Mouse (Mus musculus) cortical plate, adult 2 months (tissue): ENCODE results near the gene Polrmt. TPM values are rescaled to one million over a fixed set of nuclear protein-coding genes. Genes with fewer than 3 reads are reported as not detected.

Source experiments
- H3K27ac ChIP-seq: fragments of 200-500 bp; 2 replicates; pipeline ENCODE4 v1.5.1; 2012; ENCODE audit warnings: low read length, control low read depth, inconsistent platforms; ENCODE audit not compliant: insufficient read depth
- H3K4me1 ChIP-seq: fragments of 200-500 bp; 2 replicates; pipeline ENCODE4 v1.6.1; 2011; ENCODE audit warnings: low read length; ENCODE audit not compliant: control insufficient read depth, insufficient read depth
- H3K4me3 ChIP-seq: fragments of 200-500 bp; 2 replicates; pipeline ENCODE4 v1.5.1; 2011; ENCODE audit warnings: mild to moderate bottlenecking, low read length, control low read depth; ENCODE audit not compliant: insufficient read depth
- CTCF ChIP-seq: fragments of 200-500 bp; IDR thresholded peaks from 2 replicates; pipeline ENCODE4 v1.5.1; 2011; ENCODE audit warnings: mild to moderate bottlenecking, control low read depth, low read length; ENCODE audit not compliant: insufficient read depth; ENCODE audit errors: extremely low read depth
- POLR2A ChIP-seq: fragments of 200-500 bp; IDR thresholded peaks from 2 replicates; pipeline ENCODE4 v1.6.1; 2011; ENCODE audit warnings: mild to moderate bottlenecking, low read length, control low read depth; ENCODE audit not compliant: insufficient read depth; ENCODE audit errors: extremely low read depth
- polyA plus RNA-seq: library from polyadenylated mRNA; depleted of rRNA; stranded (reverse); fragments of >200 nt; gene quantifications from 2 replicates; pipeline ENCODE4 v1.2.3, GENCODE M21; 2012

The Polrmt gene
- polyA plus RNA-seq, 1 experiment: 51.6 TPM

GRCm38 (mm10) chr10:79716254-79716987, 30.0 kb downstream of the Polrmt start, which contains the start of gene Hcn2:
Hcn2 (plus strand) TSS chr10:79716634.
- Histone ChIP-seq H3K4me1 (peaks cover 6% of the 10 kb centered on the region; the same call in 1 of the 2 replicates), H3K27ac (peak within 1 kb of the TSS; percentile 83), H3K4me3 (peak within 1 kb of the TSS; percentile 63)
- peak; percentile 36; the same call in 1 of the 2 replicates for TF ChIP-seq POLR2A
- TF ChIP-seq CTCF: no peak

GRCm38 (mm10) chr10:79714996-79715395, 31.4 kb downstream of the Polrmt start:
- H3K27ac ChIP-seq: no peak overlapping the region
- H3K4me3 ChIP-seq: no peak overlapping the region
- TF ChIP-seq CTCF (no peak), POLR2A (no peak)
- peaks cover 6% of the 10 kb centered on the region; the same call in 1 of the 2 replicates for H3K4me1 ChIP-seq

GRCm38 (mm10) chr10:79713163-79713562, 33.2 kb downstream of the Polrmt start:
- no peak overlapping the region for H3K27ac ChIP-seq
- H3K4me1 ChIP-seq: peaks cover under 1% of the 10 kb centered on the region; the same call in 1 of the 2 replicates
- H3K4me3 ChIP-seq: no peak overlapping the region
- TF ChIP-seq CTCF (no peak), POLR2A (no peak)

- peak; percentile 79 for TF ChIP-seq CTCF
- TF ChIP-seq POLR2A: no peak
- peak overlapping the region; percentile 2; the same call in 1 of the 2 replicates for H3K27ac ChIP-seq
- no peak overlapping the region for H3K4me3 ChIP-seq
- 0 out of 2 replicates have a peak, but pooled peaks cover 1% of the 10 kb centered on the region for H3K4me1 ChIP-seq
Measured at GRCm38 (mm10) chr10:79712499-79713126, 33.8 kb downstream of the Polrmt start.

GRCm38 (mm10) chr10:79712029-79712428, 34.4 kb downstream of the Polrmt start:
- H3K4me3 ChIP-seq: no peak overlapping the region
- H3K27ac ChIP-seq: no peak overlapping the region
- TF ChIP-seq POLR2A (no peak), CTCF (peak; percentile 19; the same call in 1 of the 2 replicates)
- 0 out of 2 replicates have a peak, but pooled peaks cover 1% of the 10 kb centered on the region for H3K4me1 ChIP-seq

GRCm38 (mm10) chr10:79709307-79709706, 37.1 kb downstream of the Polrmt start:
- peaks cover 8% of the 10 kb centered on the region for H3K4me1 ChIP-seq
- TF ChIP-seq POLR2A: no peak
- no peak for TF ChIP-seq CTCF
- H3K4me3 ChIP-seq: 0 out of 2 replicates have a peak overlapping the region, but pooled peaks have one; percentile 9
- H3K27ac ChIP-seq: no peak overlapping the region

GRCm38 (mm10) chr10:79708668-79709067, 37.7 kb downstream of the Polrmt start:
- TF ChIP-seq CTCF (no peak), POLR2A (no peak)
- Histone ChIP-seq H3K4me3 (0 out of 2 replicates have a peak overlapping the region, but pooled peaks have one; percentile 5), H3K4me1 (peaks cover 8% of the 10 kb centered on the region), H3K27ac (no peak overlapping the region)

- Histone ChIP-seq H3K27ac (0 out of 2 replicates have a peak overlapping the region, but pooled peaks have one; percentile 30), H3K4me1 (peaks cover 8% of the 10 kb centered on the region), H3K4me3 (peak overlapping the region; percentile 83; the same call in 1 of the 2 replicates)
- no peak for TF ChIP-seq CTCF
- TF ChIP-seq POLR2A: no peak
Measured at GRCm38 (mm10) chr10:79707759-79708158, 38.6 kb downstream of the Polrmt start.

GRCm38 (mm10) chr10:79707162-79707561, 39.2 kb downstream of the Polrmt start:
- TF ChIP-seq POLR2A: no peak
- TF ChIP-seq CTCF: no peak
- Histone ChIP-seq H3K4me1 (peaks cover 8% of the 10 kb centered on the region), H3K4me3 (peak overlapping the region; percentile 83), H3K27ac (no peak overlapping the region)
